ENCODE assay signal across 23 mouse cellular contexts in genomic region chr5:74846674-74847073, GRCm38 (mm10).
A peak's percentile ranks its signal among the peaks of the same experiment; 100 is the strongest.
DNase-seq lines count a peak whose midpoint lies in the region; ATAC-seq lines count a peak whose summit lies in the region.
"Had no signal": no experiment of that assay in that cellular context is flagged by ENCODE, and none has a peak within 500 bp of the region (broad histone marks: within the 10 kb centered on the region; RNA-seq: fewer than 3 reads in every experiment).

No protein-coding gene starts in this region.

- peak overlapping the region; percentile 52; the same call in 1 of the 2 replicates for H3K27ac ChIP-seq in forebrain, embryonic 15.5 days (replicated peaks)
- H3K27ac ChIP-seq in forebrain, embryonic 12.5 days, result no peak overlapping the region
- H3K27ac ChIP-seq in stomach, embryonic 15.5 days, result 0 out of 2 replicates have a peak overlapping the region, but pooled peaks have one; percentile 18
- H3K27ac ChIP-seq: left cerebral cortex, adult 2 months; limb, embryonic 15.5 days; liver, embryonic 14.5 days; midbrain, embryonic 12.5 days had no signal

- H3K27me3 ChIP-seq in forebrain, embryonic 15.5 days, result no peaks in the 10 kb centered on the region
- no peaks in the 10 kb centered on the region for H3K27me3 ChIP-seq in forebrain, embryonic 12.5 days
- no peaks in the 10 kb centered on the region for H3K27me3 ChIP-seq in stomach, embryonic 15.5 days (replicated peaks)
- H3K27me3 ChIP-seq: heart, embryonic 12.5 days; limb, embryonic 15.5 days; midbrain, embryonic 12.5 days had no signal

- H3K4me1 ChIP-seq in forebrain, embryonic 15.5 days, result no peaks in the 10 kb centered on the region
- H3K4me1 ChIP-seq in forebrain, embryonic 12.5 days, result peaks cover 3% of the 10 kb centered on the region; the same call in 1 of the 2 replicates
- peaks cover 10% of the 10 kb centered on the region; the same call in 1 of the 2 replicates for H3K4me1 ChIP-seq in stomach, embryonic 15.5 days
- H3K4me1 ChIP-seq: heart, embryonic 12.5 days; limb, embryonic 15.5 days; midbrain, embryonic 12.5 days had no signal

- H3K36me3 ChIP-seq in forebrain, embryonic 15.5 days, result no peaks in the 10 kb centered on the region
- H3K36me3 ChIP-seq in forebrain, embryonic 12.5 days (replicated peaks), result no peaks in the 10 kb centered on the region
- no peaks in the 10 kb centered on the region for H3K36me3 ChIP-seq in stomach, embryonic 15.5 days
- H3K36me3 ChIP-seq: heart, embryonic 12.5 days; limb, embryonic 15.5 days; midbrain, embryonic 12.5 days had no signal

- DNase-seq in right cerebral cortex, postnatal 25 days, result peak; percentile 15
- no peak for DNase-seq in right cerebral cortex, postnatal 14 days
- peak; percentile 37 for DNase-seq in layer of hippocampus, adult 9-11 months
- no peak for DNase-seq in Muller cell, postnatal 12 days (ENCODE audit: inconsistent ontology term)
- no peak for DNase-seq in embryo, embryonic 11 days
- DNase-seq: adrenal gland, postnatal 14 days; cerebellum, adult 9-10 months; gastrocnemius, postnatal 10 days; heart, adult 11 months; heart, postnatal 10 days; kidney, adult 9 months; kidney, postnatal 25 days; left cerebral cortex, postnatal 4 days; thymus, postnatal 14 days had no signal

- WGBS in forebrain, embryonic 15.5 days, result 71% methylated on average over 5 of the region's 5 CpGs
- WGBS in forebrain, embryonic 12.5 days, result 93% methylated on average over 5 of the region's 5 CpGs
- 47% methylated on average over 5 of the region's 5 CpGs for WGBS in stomach, embryonic 15.5 days

- no peak overlapping the region for H3K4me3 ChIP-seq in forebrain, embryonic 15.5 days
- no peak overlapping the region for H3K4me3 ChIP-seq in forebrain, embryonic 12.5 days (replicated peaks)
- no peak overlapping the region for H3K4me3 ChIP-seq in stomach, embryonic 15.5 days (replicated peaks)
- H3K4me3 ChIP-seq: heart, embryonic 12.5 days; left cerebral cortex, adult 2 months; limb, embryonic 15.5 days; midbrain, embryonic 12.5 days had no signal

- ATAC-seq in forebrain, embryonic 15.5 days (replicated peaks), result no peak; the same call in 1 of the 2 replicates
- no peak for ATAC-seq in forebrain, embryonic 12.5 days (ENCODE audit: low FRiP score)
- no peak for ATAC-seq in stomach, embryonic 15.5 days (ENCODE audit: insufficient read depth, low FRiP score, low read depth)

- no peak overlapping the region for H3K9ac ChIP-seq in forebrain, embryonic 15.5 days (replicated peaks)
- no peak overlapping the region for H3K9ac ChIP-seq in forebrain, embryonic 12.5 days
- no peak overlapping the region for H3K9ac ChIP-seq in stomach, embryonic 15.5 days
- H3K9ac ChIP-seq: heart, embryonic 12.5 days; limb, embryonic 15.5 days; liver, embryonic 14.5 days; lung, embryonic 14.5 days; midbrain, embryonic 12.5 days had no signal

- H3K9me3 ChIP-seq in forebrain, embryonic 15.5 days, result no peaks in the 10 kb centered on the region
- no peaks in the 10 kb centered on the region for H3K9me3 ChIP-seq in forebrain, embryonic 12.5 days
- H3K9me3 ChIP-seq in stomach, embryonic 15.5 days, result no peaks in the 10 kb centered on the region
- H3K9me3 ChIP-seq: heart, embryonic 12.5 days; limb, embryonic 15.5 days; midbrain, embryonic 12.5 days had no signal

- no peak overlapping the region for H3K4me2 ChIP-seq in forebrain, embryonic 15.5 days (replicated peaks)
- H3K4me2 ChIP-seq in forebrain, embryonic 12.5 days, result no peak overlapping the region
- no peak overlapping the region for H3K4me2 ChIP-seq in stomach, embryonic 15.5 days
- H3K4me2 ChIP-seq: heart, embryonic 12.5 days; limb, embryonic 15.5 days; lung, embryonic 14.5 days; midbrain, embryonic 12.5 days had no signal

Comparison
In these comparisons a context has a peak if more than half of its experiments do, and no peak if none do; other contexts are left out.
1. DNase-seq: peak in right cerebral cortex, postnatal 25 days (single experiment) and layer of hippocampus, adult 9-11 months (single experiment); none in right cerebral cortex, postnatal 14 days (single experiment), Muller cell, postnatal 12 days (single experiment) and embryo, embryonic 11 days (single experiment).